Mouse (Mus musculus) lung, postnatal 14 days (tissue): ENCODE results near the gene Rab36.

Source experiments
- DNase-seq: peaks from one replicate; pipeline ENCODE4 v3.0.0; 2021

The Rab36 gene

GRCm38 (mm10) chr10:75078174-75079128 lies 41.6 kb downstream of the Rab36 start:
- no peak for DNase-seq

DNA sequence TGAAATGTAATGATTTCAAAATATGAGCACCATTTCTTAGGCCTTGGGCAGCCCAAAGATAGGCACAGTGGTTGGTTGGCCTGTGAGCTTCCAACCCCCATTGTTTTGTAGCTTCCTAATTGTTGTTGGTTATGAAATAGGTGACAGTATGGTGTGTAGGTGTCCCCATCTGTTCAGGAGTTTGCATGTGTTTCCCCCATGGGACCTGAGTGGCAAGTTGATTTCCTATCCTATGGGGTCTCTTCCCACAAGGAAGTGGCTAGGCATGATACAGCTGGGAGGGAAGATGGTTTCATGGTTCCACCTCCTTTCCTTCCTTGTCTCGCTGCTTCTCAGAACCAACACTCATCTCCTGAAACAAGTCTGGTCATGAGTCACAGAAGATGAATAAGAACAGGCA lies 48.5 kb downstream of the Rab36 start:
- no peak for DNase-seq

DNA sequence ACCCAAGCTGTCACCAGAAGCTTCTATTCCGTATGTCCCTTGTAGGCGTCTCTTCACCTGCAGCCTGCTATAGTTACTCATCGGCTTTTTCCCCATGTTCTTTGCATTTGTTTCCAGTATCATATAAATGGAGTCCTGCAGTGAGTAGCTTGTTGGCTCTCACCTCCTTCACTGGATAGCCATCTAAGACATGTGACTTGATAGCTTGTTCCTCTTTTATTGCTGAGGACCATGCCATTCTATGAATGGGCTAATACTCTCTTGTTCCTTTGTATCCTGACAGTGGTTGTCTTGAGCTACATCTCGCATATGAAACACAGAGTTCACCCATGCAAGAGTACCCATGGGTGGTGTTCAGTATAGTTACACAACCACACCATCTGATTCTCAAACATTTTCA lies 51.6 kb downstream of the Rab36 start:
- no peak for DNase-seq

- DNase-seq: peak; percentile 26
Measured at GRCm38 (mm10) chr10:75091478-75092152, 54.8 kb downstream of the Rab36 start.

- DNase-seq: no peak
Measured at GRCm38 (mm10) chr10:75093252-75093987, 56.6 kb downstream of the Rab36 start.

GRCm38 (mm10) chr10:75094338-75094737 lies 57.5 kb downstream of the Rab36 start:
- DNase-seq: no peak

DNA sequence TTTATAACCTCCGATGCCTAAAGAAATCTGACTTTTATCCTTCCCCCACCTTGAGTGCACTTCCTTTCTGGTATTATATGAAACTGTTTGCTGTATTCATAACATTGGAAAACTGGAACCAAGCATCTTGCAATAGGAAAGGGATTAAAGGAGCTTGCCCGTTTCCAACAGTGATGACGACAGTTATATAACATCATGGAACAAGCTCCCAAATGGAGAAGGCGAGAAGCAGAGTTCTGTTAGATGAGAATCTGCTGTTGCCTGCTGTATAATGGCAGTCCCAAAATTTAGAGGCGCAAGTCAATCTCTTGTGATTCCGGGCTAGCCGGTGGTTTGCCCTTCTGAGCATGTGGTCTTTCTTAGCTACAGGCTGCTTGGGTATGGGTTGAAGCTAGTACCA lies 58.4 kb downstream of the Rab36 start:
- no peak for DNase-seq

DNA sequence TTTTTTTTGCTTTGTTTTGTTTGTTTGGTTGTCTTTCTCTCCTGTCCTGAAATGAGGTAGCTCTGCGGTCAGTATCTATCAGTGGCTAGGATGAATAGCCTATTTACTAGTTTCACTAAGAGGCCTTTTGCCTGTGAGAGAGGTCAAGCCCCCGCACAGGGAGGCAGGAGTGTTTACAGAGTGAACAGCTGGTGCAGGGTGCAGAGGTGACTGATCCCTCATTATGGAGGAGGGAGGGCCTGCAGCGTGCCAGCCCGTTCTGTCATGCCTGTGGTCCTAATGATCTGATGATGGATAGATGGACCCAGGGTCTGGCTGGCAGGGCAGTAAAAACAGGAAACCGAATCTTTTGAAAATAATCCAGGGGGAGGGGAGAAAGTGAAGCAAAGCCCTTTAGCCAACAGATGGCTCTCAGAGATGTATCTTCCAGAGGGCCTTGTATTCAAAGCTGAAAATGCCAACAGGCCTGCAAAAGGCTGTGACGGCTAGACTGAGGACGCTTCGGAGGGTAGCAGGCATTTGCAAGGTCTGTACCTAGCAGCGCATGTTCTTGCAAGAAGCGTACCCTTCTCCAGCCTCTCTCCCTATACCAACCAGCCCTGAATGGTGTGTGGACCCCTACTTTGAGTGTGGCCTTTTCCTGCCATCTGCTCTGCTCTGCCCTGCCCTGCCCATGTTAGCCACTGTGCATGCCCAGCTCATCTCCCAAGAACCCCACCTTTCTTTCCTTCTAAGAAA lies 61.8 kb downstream of the Rab36 start:
- DNase-seq: peak; percentile 31

- no peak for DNase-seq
Measured at GRCm38 (mm10) chr10:75100298-75100697, 63.4 kb downstream of the Rab36 start.

GRCm38 (mm10) chr10:75103502-75103901 lies 66.6 kb downstream of the Rab36 start:
- DNase-seq: no peak
